Mouse (Mus musculus): ENCODE measurements around the gene Slc16a1.

DNA sequence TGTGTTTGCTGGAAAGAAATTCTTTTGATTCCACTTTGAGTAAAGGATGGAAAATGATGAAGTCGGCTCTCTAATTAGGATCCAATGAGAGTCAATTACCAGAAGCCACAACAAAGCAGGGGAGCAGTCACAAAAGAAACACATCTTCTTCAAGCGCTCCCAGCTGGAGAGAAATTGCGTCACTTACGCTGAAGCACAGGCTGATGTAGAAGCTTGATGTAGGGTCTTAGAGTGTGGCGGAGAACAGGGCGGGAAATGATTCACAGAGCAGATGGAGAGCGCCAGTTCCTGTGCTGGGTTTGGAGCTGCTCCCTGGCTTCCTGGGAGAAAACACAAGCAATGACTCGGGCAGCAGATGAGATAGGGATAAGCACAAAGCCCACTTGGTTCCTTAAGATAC lies 40.4 kb downstream of the Slc16a1 start:
- TF ChIP-seq MYOG (IDR thresholded peaks at IDR 0.05; ENCODE audit: control insufficient read depth, extremely low read depth, insufficient read length) = no peak
- TF ChIP-seq CTCF (IDR thresholded peaks at IDR 0.05; ENCODE audit: control insufficient read depth, insufficient read depth, insufficient read length) = no peak
- TF ChIP-seq MAX (IDR thresholded peaks at IDR 0.05) = no peak
- no peak for TF ChIP-seq MYOD1 (IDR thresholded peaks at IDR 0.05; ENCODE audit: control insufficient read depth, insufficient read length, low read depth)
- TF ChIP-seq USF1 (IDR thresholded peaks at IDR 0.05; ENCODE audit: low read depth) = no peak
- no peak for TF ChIP-seq CEBPB (IDR thresholded peaks at IDR 0.05; ENCODE audit: low read depth)
- TF ChIP-seq FOSL1 (IDR thresholded peaks at IDR 0.05; ENCODE audit: insufficient read depth, low read length, poor library complexity, severe bottlenecking) = no peak
